Mouse (Mus musculus): ENCODE measurements around the gene Tdp1.

DNA sequence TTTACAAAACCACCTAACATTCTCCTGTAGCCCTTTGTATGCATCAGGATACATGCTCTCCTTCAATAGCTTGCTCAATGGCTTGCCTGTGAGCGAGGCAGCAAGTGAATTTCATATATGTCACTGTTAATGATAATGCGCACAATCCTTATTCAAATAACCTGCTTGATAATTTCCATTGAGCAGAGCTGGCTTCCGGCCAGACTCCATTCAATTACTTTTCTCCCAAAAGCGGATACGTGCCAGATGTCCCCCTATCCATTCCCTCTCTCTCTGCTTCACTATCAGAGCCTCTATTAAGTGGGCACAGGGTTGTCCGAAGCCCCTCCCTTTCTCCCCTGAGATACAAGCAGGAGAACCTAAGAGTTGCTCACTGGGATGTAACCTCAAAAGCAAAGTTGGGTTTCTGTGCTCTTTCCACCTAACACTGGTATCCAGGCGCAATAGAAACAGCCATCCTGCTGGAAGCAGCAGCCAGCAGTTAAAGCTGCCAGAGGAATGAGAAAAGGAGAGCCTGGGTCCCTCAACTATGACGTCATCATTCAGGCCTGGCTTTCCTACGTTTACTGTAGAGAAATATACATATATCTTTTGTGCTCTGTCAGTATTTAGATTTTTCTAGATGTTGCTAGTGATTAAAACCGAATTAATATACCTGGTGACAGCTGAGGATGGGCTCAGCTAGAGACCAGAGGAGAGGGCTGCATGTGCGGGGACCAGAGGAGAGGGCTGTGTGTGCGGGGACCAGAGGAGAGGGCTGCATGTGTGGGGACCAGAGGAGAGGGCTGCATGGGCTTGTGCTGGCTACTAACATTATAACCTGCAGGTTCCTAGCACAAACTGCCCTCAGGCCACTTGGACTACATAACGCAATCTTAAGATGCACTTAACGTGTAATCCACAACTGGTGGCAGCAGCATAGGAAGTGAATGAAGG is 30.7 kb upstream of the Tdp1 start:
- TF ChIP-seq POLR2A (IDR thresholded peaks at IDR 0.05; ENCODE audit: low read depth, low read length) (no peak), CTCF (conservative IDR thresholded peaks at IDR 0.05; ENCODE audit: insufficient read depth, insufficient read length, low read depth, low read length) (no peak)
